Mouse (Mus musculus): ENCODE results near the gene Myh13.

The Myh13 gene

DNA sequence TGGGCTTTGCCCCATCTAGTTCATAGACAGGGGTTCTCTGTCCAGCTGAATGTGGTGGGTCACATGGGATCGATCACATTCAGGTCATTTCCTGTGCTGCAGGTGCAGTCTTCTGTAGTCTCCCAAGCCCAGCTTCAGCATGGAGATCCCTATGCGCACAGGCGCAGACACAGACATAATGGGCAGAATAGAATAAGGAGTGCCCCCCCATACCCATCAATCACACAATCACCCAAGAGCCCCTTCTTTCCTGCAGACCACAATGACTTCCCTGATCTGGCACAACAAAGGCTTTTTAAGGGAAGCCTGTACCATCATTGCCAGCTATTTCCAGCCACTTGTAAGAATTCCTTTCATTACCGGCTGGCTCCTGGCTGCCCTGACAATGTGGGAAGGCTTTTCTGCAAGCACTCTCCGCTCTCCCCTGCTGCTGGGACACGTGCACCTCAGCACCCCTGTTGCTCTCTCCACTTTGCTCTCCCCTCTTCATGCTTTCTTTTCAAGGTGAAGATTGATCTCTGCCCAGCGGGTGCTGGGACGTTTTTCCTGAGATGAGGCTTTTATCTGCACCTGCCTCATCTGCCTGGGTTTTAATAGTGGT is 65.5 kb downstream of the Myh13 start:
- ATAC-seq (ENCODE audit: insufficient number of reproducible peaks, low FRiP score, low TSS enrichment), result no peak

- ATAC-seq (ENCODE audit: insufficient number of reproducible peaks, low FRiP score, low TSS enrichment), result no peak
Observed at GRCm38 (mm10) chr11:67390679-67391384, 69.4 kb downstream of the Myh13 start.

DNA sequence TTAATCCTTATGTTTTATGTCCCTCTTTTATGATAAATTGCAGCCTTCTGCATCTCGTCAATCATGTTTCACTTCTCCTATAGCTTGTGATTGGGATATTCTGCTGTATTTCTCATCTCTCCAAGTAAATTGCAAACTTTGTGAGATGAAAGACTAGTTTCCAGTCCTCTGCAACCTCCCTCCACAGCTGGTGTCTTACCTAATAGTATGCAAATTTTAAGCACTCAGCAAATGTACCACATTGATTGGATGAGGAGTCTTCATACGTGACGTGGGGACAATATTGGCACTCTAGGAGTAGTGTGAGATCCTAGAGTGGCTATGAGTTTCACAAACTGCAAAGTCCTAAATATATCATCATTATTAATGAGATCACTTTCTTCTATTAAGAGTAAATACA is 70.9 kb downstream of the Myh13 start:
- ATAC-seq (ENCODE audit: insufficient number of reproducible peaks, low FRiP score, low TSS enrichment), result no peak

DNA sequence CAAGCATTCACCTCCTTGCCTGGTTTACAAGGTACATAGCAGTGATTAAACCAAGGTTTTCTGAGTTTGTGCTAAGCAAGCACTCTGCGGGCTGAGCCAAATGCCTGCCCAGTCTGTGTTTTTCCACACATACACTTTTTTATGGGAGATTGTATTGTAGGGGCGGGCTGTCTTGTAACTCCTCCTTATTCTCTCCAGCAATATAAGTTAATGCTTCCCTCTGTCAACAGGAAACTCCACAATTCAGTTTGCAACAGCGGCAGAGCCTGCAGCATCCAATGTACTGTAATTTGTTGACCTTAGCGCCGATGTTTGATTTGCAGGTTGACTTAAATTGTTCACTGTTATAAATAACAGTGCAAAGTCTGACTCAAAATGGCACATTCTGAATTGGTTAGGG is 79.5 kb downstream of the Myh13 start:
- ATAC-seq (ENCODE audit: insufficient number of reproducible peaks, low FRiP score, low TSS enrichment), result no peak

- ATAC-seq (ENCODE audit: insufficient number of reproducible peaks, low FRiP score, low TSS enrichment), result no peak
Observed at GRCm38 (mm10) chr11:67414346-67414940, 93.0 kb downstream of the Myh13 start.

Data from cerebellum, adult (tissue).